10 mouse cellular contexts compared by ENCODE assay signal in genomic region chr11:55416609-55417265, GRCm38 (mm10). TPM values are rescaled to one million over a fixed set of nuclear protein-coding genes. Genes with fewer than 3 reads are reported as not detected.
DNase-seq lines count a peak whose midpoint lies in the region; ATAC-seq and TF ChIP-seq lines count a peak whose summit lies in the region.
"Had no signal": no experiment of that assay in that cellular context is flagged by ENCODE, and none has a peak within 500 bp of the region (broad histone marks: within the 10 kb centered on the region; RNA-seq: fewer than 3 reads in every experiment).

No protein-coding gene starts in this region.

- H3K4me3 ChIP-seq in heart, adult 2 months: peak overlapping the region; percentile 39
- H3K4me3 ChIP-seq in neural tube, embryonic 12.5 days: no peak overlapping the region
- H3K4me3 ChIP-seq in intestine, embryonic 16.5 days (ENCODE audit: low read length): peak overlapping the region; percentile 64
- H3K4me3 ChIP-seq in stomach, embryonic 16.5 days (replicated peaks; ENCODE audit: low read length): peak overlapping the region; percentile 72

- no peaks in the 10 kb centered on the region for H3K9me3 ChIP-seq in neural tube, embryonic 12.5 days
- no peaks in the 10 kb centered on the region for H3K9me3 ChIP-seq in intestine, embryonic 16.5 days (ENCODE audit: control insufficient read depth, low read length)
- no peaks in the 10 kb centered on the region for H3K9me3 ChIP-seq in stomach, embryonic 16.5 days (replicated peaks; ENCODE audit: control insufficient read depth, low read length)

- no peak for DNase-seq in heart, adult 2 months
- DNase-seq in heart, postnatal 25 days (ENCODE audit: low spot score): no peak
- no peak for DNase-seq in neural tube, embryonic 10.5 days (ENCODE audit: extremely low spot score, low spot score)
- no peak for DNase-seq in left cerebral cortex, adult 8-10 months (ENCODE audit: low spot score in 2 of 2)
- DNase-seq in right cerebral cortex, postnatal 25 days: no peak
- DNase-seq: adrenal gland, postnatal 25 days; lung, postnatal 4 days had no signal

- WGBS in heart, adult 2 months: 13% methylated on average over 6 of the region's 6 CpGs
- 78% methylated on average over 6 of the region's 6 CpGs for WGBS in neural tube, embryonic 12.5 days
- 46% methylated on average over 6 of the region's 6 CpGs for WGBS in intestine, embryonic 16.5 days
- WGBS in stomach, embryonic 16.5 days: 53% methylated on average over 6 of the region's 6 CpGs

- H3K4me1 ChIP-seq in heart, adult 2 months (ENCODE audit: control insufficient read depth, insufficient read depth, low read length): peaks cover 33% of the 10 kb centered on the region
- H3K4me1 ChIP-seq in neural tube, embryonic 12.5 days: peaks cover 36% of the 10 kb centered on the region
- H3K4me1 ChIP-seq in intestine, embryonic 16.5 days (ENCODE audit: control insufficient read depth, insufficient read depth, low read length): peaks cover 31% of the 10 kb centered on the region
- peaks cover 56% of the 10 kb centered on the region for H3K4me1 ChIP-seq in stomach, embryonic 16.5 days (ENCODE audit: control insufficient read depth, insufficient read depth, low read length)

- H3K36me3 ChIP-seq in heart, adult 2 months (ENCODE audit: control insufficient read depth, insufficient read depth, low read length): peaks cover 28% of the 10 kb centered on the region
- no peaks in the 10 kb centered on the region for H3K36me3 ChIP-seq in neural tube, embryonic 12.5 days
- H3K36me3 ChIP-seq in intestine, embryonic 16.5 days (ENCODE audit: control insufficient read depth, insufficient read depth, low read length): no peaks in the 10 kb centered on the region
- no peaks in the 10 kb centered on the region for H3K36me3 ChIP-seq in stomach, embryonic 16.5 days (ENCODE audit: control insufficient read depth, insufficient read depth, low read length)

- H3K27ac ChIP-seq in heart, adult 2 months: peak overlapping the region; percentile 91
- no peak overlapping the region for H3K27ac ChIP-seq in neural tube, embryonic 12.5 days
- H3K27ac ChIP-seq in intestine, embryonic 16.5 days (ENCODE audit: low read length): peak overlapping the region; percentile 50; the same call in 1 of the 2 replicates
- H3K27ac ChIP-seq in stomach, embryonic 16.5 days (ENCODE audit: low read length): peak overlapping the region; percentile 98

- peak overlapping the region; percentile 12 for H3K4me2 ChIP-seq in neural tube, embryonic 12.5 days (replicated peaks)
- peak overlapping the region; percentile 51 for H3K4me2 ChIP-seq in intestine, embryonic 16.5 days (ENCODE audit: low read depth, low read length)
- H3K4me2 ChIP-seq in stomach, embryonic 16.5 days (ENCODE audit: low read depth, low read length): peak overlapping the region; percentile 76

- H3K27me3 ChIP-seq in heart, adult 2 months (ENCODE audit: control insufficient read depth, insufficient read depth, low read length): no peaks in the 10 kb centered on the region
- no peaks in the 10 kb centered on the region for H3K27me3 ChIP-seq in neural tube, embryonic 12.5 days (replicated peaks)
- H3K27me3 ChIP-seq in intestine, embryonic 16.5 days (replicated peaks; ENCODE audit: control insufficient read depth, insufficient read depth, low read length): no peaks in the 10 kb centered on the region
- H3K27me3 ChIP-seq in stomach, embryonic 16.5 days (ENCODE audit: control insufficient read depth, insufficient read depth, low read length): no peaks in the 10 kb centered on the region

- TF ChIP-seq CTCF in heart, adult 2 months (IDR thresholded peaks at IDR 0.05): no peak

- TF ChIP-seq EP300 in heart, adult 2 months (IDR thresholded peaks at IDR 0.05; ENCODE audit: insufficient read depth, low read depth, low read length): no peak

- no peak for TF ChIP-seq POLR2A in heart, adult 2 months (IDR thresholded peaks at IDR 0.05; ENCODE audit: insufficient read depth, low read depth, low read length)

- H3K9ac ChIP-seq in heart, adult 2 months (ENCODE audit: low read depth, low read length): peak overlapping the region; percentile 33
- H3K9ac ChIP-seq in neural tube, embryonic 12.5 days: no peak overlapping the region
- H3K9ac ChIP-seq in intestine, embryonic 16.5 days (ENCODE audit: low read depth, low read length): peak overlapping the region; percentile 79
- peak overlapping the region; percentile 88 for H3K9ac ChIP-seq in stomach, embryonic 16.5 days (ENCODE audit: low read length)

- no peak for ATAC-seq in neural tube, embryonic 12.5 days (ENCODE audit: low FRiP score, low read depth)
- ATAC-seq in intestine, embryonic 16.5 days: no peak
- no peak for ATAC-seq in stomach, embryonic 16.5 days (ENCODE audit: insufficient read depth, low FRiP score)

- intact Hi-C loops in heart, adult 2 months (cut with DNase I): no loop called here
- intact Hi-C loops in heart, postnatal 25 days (cut with DNase I): no loop called here

- peaks cover 5% of the 10 kb centered on the region for H3K79me2 ChIP-seq in heart, adult 2 months (replicated peaks; ENCODE audit: control insufficient read depth, insufficient read depth, low read length)

RNA-seq across cellular contexts. Expression of gene Sparc, which starts 6.2 kb away (rescaled TPM):
- 100 to 1,000 TPM; 320 to 420 TPM for total RNA-seq in heart, adult 2 months (2021)
- polyA plus RNA-seq in heart, adult 2 months (2012; rRNA removed): 666 and 876 TPM in 2 replicates
- 100 to 1,000 TPM; 785 to 951 TPM for total RNA-seq in heart, postnatal 25 days (2021)
- polyA plus RNA-seq in neural tube, embryonic 12.5 days (2016; fragmentation: Nextera tagmentation; extraction: Ambion mirVana): 545 and 567 TPM in 2 replicates
- 1,500 and 1,563 TPM in 2 replicates for polyA plus RNA-seq in intestine, embryonic 16.5 days (2015; fragmentation: Nextera tagmentation; extraction: Ambion mirVana)
- 2,158 and 2,387 TPM in 2 replicates for polyA plus RNA-seq in stomach, embryonic 16.5 days (2015; fragmentation: Nextera tagmentation; extraction: Ambion mirVana)
- total RNA-seq in left cerebral cortex, adult 8-10 months (2022): 100 to 1,000 TPM; 217 to 328 (median 260) TPM

RNA-seq across cellular contexts. Expression of gene Atox1, which starts 44.3 kb away (rescaled TPM):
- total RNA-seq in heart, adult 2 months (2021): 100 to 1,000 TPM in 1 of 2 experiments, 10 to 100 TPM in 1; 98.6 to 112 TPM
- polyA plus RNA-seq in heart, adult 2 months (2012; rRNA removed): 155 and 204 TPM in 2 replicates
- 100 to 1,000 TPM; 113 to 124 TPM for total RNA-seq in heart, postnatal 25 days (2021)
- polyA plus RNA-seq in neural tube, embryonic 12.5 days (2016; fragmentation: Nextera tagmentation; extraction: Ambion mirVana): 275 and 300 TPM in 2 replicates
- polyA plus RNA-seq in intestine, embryonic 16.5 days (2015; fragmentation: Nextera tagmentation; extraction: Ambion mirVana): 408 and 413 TPM in 2 replicates
- 421 and 424 TPM in 2 replicates for polyA plus RNA-seq in stomach, embryonic 16.5 days (2015; fragmentation: Nextera tagmentation; extraction: Ambion mirVana)
- 100 to 1,000 TPM in 3 of 4 experiments, 10 to 100 TPM in 1; 98.2 to 107 (median 104) TPM for total RNA-seq in left cerebral cortex, adult 8-10 months (2022)

RNA-seq across cellular contexts. Expression of gene G3bp1, which starts 52.7 kb away (rescaled TPM):
- total RNA-seq in heart, adult 2 months (2021): 10 to 100 TPM; 40.0 to 41.3 TPM
- polyA plus RNA-seq in heart, adult 2 months (2012; rRNA removed): 22.0 and 31.6 TPM in 2 replicates
- 10 to 100 TPM; 39.7 to 42.8 TPM for total RNA-seq in heart, postnatal 25 days (2021)
- 178 and 185 TPM in 2 replicates for polyA plus RNA-seq in neural tube, embryonic 12.5 days (2016; fragmentation: Nextera tagmentation; extraction: Ambion mirVana)
- 137 and 153 TPM in 2 replicates for polyA plus RNA-seq in intestine, embryonic 16.5 days (2015; fragmentation: Nextera tagmentation; extraction: Ambion mirVana)
- polyA plus RNA-seq in stomach, embryonic 16.5 days (2015; fragmentation: Nextera tagmentation; extraction: Ambion mirVana): 130 and 142 TPM in 2 replicates
- total RNA-seq in left cerebral cortex, adult 8-10 months (2022): 10 to 100 TPM; 31.9 to 33.7 (median 32.1) TPM

Comparison
In these comparisons a context has a peak if more than half of its experiments do, and no peak if none do; other contexts are left out.
1. H3K4me2 ChIP-seq: peak in every context shown above with its lines; median percentile 76 in stomach, embryonic 16.5 days; 51 in intestine, embryonic 16.5 days; 12 in neural tube, embryonic 12.5 days.